Mouse (Mus musculus) lung, postnatal 0 days (tissue): ENCODE results near the gene Cflar.
"Not testable (repeated sequence)": the region's sequence is repeated elsewhere in the genome, so short reads cannot be mapped to it uniquely, and the experiment has no call there.

Source experiments
- CTCF ChIP-seq: IDR thresholded peaks from 2 replicates; pipeline ENCODE4 v1.5.1; 2016; ENCODE audit warnings: antibody characterized with exemption, mild to moderate bottlenecking
- EP300 ChIP-seq: IDR thresholded peaks from 2 replicates; pipeline ENCODE4 v1.6.1; 2016; ENCODE audit warnings: antibody characterized with exemption, mild to moderate bottlenecking, control low read depth

DNA sequence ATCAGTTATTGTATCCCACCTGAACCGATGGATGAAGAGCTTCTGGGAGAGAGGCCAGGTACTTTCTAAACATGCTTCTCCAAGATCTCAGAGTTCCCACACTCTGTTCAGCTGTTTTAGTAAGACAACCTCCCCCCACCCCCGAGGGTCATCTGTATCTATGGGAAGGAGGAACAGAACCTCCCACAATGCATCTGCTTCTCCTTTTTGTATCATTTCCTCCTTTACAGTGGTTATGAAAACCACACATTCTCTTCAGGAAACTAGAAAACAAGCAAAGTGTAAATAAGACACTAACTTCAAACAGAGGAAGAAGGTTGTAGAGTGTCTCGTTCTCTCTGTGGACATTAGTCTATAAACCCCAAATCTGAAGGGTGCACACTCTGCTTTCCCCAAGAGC, 41.7 kb upstream of the Cflar start:
- TF ChIP-seq CTCF, EP300: not testable (repeated sequence)
